Mouse (Mus musculus): ENCODE measurements around the gene Pde1c. TPM values are rescaled to one million over a fixed set of nuclear protein-coding genes. Genes with fewer than 3 reads are reported as not detected.

Gene Pde1c
- polyA plus RNA-seq, 1 experiment, result 10.7 TPM

DNA sequence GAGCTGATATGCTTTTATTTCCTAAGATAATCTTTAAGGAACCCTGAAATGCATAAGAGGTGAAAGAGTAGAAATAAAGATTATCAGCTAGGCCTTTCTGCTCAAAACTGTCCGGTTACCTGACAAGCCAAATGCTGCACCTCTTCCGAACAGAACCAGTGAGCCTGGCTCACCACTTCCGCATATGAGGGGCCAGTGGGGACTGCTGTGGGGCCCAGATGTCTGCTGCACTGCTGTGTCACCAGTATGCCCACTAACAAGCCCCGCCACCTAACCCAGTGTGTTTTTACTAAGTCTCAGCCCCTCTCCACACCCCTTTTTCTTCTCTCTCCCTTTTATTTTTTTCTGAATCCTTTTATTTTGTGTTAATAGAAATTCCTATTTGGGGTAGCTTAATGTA lies 17.9 kb downstream of the Pde1c start:
- TF ChIP-seq CTCF (IDR thresholded peaks at IDR 0.05; ENCODE audit: borderline replicate concordance, extremely low read depth, insufficient read depth, insufficient read length) (no peak), POLR2A (IDR thresholded peaks at IDR 0.05; ENCODE audit: borderline replicate concordance, extremely low read depth, insufficient read depth, insufficient read length, poor library complexity, severe bottlenecking) (no peak)
- no peak for DNase-seq (ENCODE audit: low read depth)

DNA sequence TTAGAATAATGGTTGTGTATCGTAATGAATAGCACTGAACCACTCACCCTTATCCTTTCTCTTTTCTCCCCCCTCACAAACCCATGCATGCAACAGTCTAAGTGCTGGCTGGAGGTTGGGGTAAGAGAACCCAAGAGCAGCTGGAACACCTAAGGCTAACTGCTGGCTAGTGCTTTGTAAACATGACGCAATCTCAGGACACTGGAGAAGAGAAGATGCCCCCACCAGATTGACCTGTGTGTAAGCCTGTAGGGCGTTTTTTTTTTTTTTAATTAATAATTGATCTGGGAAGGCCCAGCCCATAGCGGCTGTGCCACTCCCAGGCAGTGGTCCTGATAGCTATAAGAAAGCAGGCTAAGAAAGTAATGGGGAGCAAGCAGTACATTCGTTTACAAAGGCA lies 28.7 kb downstream of the Pde1c start:
- no peak for DNase-seq (ENCODE audit: low read depth)
- no peak for TF ChIP-seq CTCF (IDR thresholded peaks at IDR 0.05; ENCODE audit: borderline replicate concordance, extremely low read depth, insufficient read depth, insufficient read length)
- no peak for TF ChIP-seq POLR2A (IDR thresholded peaks at IDR 0.05; ENCODE audit: borderline replicate concordance, extremely low read depth, insufficient read depth, insufficient read length, poor library complexity, severe bottlenecking)

DNA sequence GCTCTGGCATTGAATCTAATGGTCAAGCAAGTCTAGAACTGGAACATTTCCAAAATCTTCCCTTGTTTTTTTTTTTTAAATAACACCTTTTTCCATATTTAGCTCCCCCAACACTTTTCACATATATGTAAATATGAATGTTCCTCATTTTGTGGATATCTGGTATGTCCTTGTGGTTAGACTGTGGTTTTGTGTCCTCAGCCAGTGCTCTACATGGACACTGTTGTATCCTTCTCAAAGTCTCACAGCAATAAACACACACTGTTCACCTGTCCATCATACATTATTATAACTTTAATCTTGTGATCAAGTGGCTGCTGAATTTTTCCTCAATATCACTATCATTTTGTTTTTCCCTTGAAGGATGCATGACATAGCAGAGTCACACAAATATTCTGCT lies 34.2 kb downstream of the Pde1c start:
- no peak for TF ChIP-seq CTCF (IDR thresholded peaks at IDR 0.05; ENCODE audit: borderline replicate concordance, extremely low read depth, insufficient read depth, insufficient read length)
- no peak for TF ChIP-seq POLR2A (IDR thresholded peaks at IDR 0.05; ENCODE audit: borderline replicate concordance, extremely low read depth, insufficient read depth, insufficient read length, poor library complexity, severe bottlenecking)
- DNase-seq (ENCODE audit: low read depth), result no peak

DNA sequence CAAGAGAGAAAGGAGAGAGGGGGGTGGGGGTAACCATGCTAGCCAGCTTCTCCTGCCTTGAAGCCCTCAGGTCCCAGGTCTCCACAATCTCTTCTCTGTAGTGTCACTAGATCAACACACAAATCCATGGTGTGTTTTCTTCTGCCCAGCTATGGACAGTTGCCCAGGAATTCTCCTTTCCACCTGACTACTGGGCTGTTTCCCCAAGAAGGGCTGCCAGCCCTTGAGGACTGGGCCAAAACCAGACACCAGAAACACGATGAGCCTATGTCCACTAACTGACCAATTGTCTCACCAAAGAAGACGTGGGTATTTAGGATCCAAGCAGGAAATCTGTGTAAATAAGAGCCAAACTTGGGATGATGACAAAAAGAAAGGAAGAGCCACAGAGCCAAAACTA lies 36.6 kb downstream of the Pde1c start:
- DNase-seq (ENCODE audit: low read depth), result no peak
- no peak for TF ChIP-seq CTCF (IDR thresholded peaks at IDR 0.05; ENCODE audit: borderline replicate concordance, extremely low read depth, insufficient read depth, insufficient read length)
- no peak for TF ChIP-seq POLR2A (IDR thresholded peaks at IDR 0.05; ENCODE audit: borderline replicate concordance, extremely low read depth, insufficient read depth, insufficient read length, poor library complexity, severe bottlenecking)

DNA sequence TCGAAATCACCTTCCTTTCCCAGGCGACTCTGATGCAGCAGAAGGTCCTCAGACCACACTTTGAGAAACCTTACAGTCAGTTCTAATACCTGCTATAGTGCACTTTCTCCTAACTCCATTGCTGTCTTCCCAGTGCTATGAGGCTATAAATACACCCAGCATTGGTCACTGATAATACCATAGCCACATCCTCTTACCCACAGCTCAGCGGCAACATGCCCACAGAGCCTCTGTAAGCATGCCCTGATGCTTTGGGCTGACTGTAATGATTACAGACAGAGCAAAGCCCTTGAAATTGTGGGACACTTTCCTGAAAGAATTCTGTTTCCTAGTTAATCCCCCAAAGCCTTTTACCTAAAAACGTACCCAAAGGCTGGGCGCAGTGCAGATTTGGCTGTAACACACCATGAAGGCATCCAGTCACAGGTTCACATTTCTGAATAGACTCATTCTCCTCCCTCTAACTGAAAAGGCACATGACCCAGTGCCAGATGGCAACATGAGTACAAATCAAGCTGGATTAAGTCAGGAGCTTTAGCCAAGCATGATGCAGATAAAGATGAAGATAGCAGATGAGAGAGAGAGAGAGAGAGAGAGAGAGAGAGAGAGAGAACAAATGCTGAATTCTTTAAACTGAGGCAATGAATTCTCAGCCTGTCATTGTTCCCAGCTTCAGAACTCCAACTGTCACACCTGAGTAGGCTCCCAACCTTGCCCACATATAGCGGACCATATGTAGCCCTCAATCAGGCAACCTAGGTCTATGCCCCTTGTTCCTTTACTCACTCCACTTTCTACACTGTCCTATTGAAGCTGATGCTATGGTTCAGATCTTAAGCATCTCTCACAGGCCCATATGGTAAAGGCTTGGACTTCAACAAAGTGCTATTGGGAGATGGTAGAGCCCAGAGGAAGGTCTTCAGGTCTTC lies 44.7 kb downstream of the Pde1c start:
- DNase-seq (ENCODE audit: low read depth), result peak; percentile 55
- no peak for TF ChIP-seq POLR2A (IDR thresholded peaks at IDR 0.05; ENCODE audit: borderline replicate concordance, extremely low read depth, insufficient read depth, insufficient read length, poor library complexity, severe bottlenecking)
- no peak for TF ChIP-seq CTCF (IDR thresholded peaks at IDR 0.05; ENCODE audit: borderline replicate concordance, extremely low read depth, insufficient read depth, insufficient read length)

DNA sequence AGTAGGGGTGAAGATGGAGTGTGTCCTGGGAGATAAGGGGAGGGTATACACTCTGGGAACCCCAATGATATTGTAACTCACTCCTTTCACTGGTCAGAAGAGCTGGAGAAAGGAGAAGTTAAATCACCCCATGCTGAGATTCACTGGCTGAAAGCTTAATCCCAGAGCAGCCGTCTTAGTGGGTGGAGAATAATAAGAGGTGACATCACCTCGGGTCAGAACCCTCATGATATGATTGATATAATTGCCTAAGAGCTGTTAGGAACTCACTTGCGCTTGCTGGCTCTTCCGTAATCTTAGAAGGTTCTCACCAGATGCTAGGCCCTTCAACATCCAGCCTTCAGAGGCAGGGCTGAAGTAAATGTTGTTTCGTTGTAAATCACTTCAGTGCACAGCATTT lies 79.7 kb downstream of the Pde1c start:
- TF ChIP-seq POLR2A (IDR thresholded peaks at IDR 0.05; ENCODE audit: borderline replicate concordance, extremely low read depth, insufficient read depth, insufficient read length, poor library complexity, severe bottlenecking), result no peak
- no peak for TF ChIP-seq CTCF (IDR thresholded peaks at IDR 0.05; ENCODE audit: borderline replicate concordance, extremely low read depth, insufficient read depth, insufficient read length)
- no peak for DNase-seq (ENCODE audit: low read depth)

DNA sequence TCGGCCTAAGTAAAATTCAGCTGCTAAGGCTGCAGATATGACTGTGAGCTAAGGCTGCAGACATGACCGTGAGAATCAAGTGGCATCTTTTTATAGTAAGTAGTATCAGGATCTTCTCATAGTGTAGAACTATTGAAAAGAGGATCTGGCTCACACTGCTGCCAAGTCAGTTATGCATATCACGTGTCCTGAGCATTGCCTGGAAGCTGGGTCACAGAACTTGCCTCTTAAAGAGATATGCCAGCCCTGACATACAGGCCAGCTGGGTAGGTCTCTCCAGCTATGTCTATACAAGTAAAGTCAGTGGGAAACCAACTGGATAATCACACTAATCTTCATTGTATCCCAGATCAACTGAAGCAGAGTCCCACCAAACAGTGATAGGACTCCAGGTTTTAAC lies 83.8 kb downstream of the Pde1c start:
- TF ChIP-seq CTCF (IDR thresholded peaks at IDR 0.05; ENCODE audit: borderline replicate concordance, extremely low read depth, insufficient read depth, insufficient read length), result no peak
- TF ChIP-seq POLR2A (IDR thresholded peaks at IDR 0.05; ENCODE audit: borderline replicate concordance, extremely low read depth, insufficient read depth, insufficient read length, poor library complexity, severe bottlenecking), result no peak

DNA sequence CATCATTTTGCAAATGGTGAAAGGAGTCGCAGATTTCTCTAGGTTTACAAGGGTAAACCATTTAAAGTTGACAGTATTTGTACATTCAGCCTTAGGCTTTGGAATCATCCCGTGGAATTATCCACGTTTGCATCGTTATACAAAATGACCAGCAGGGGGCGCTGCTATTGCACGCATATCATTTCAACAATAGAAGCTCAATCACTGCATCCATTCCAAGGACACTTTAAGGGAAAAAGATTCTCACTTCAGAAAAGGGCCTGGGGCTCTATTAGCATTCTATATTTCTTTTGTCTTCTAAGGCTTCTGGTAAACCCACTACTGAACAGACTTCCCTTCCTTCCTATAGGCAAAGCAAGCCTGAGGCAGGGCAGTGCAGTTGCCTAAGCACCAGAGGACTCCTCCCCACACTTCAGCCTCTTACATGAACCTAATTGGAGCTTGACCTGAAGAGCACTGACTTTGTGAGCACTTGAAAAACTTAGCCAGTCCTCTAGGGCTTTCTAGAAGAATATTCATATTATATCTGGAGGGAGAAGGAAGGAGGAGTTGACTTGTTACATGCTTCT lies 87.9 kb downstream of the Pde1c start:
- DNase-seq (ENCODE audit: low read depth), result peak; percentile 81
- TF ChIP-seq POLR2A (IDR thresholded peaks at IDR 0.05; ENCODE audit: borderline replicate concordance, extremely low read depth, insufficient read depth, insufficient read length, poor library complexity, severe bottlenecking) (no peak), CTCF (IDR thresholded peaks at IDR 0.05; ENCODE audit: borderline replicate concordance, extremely low read depth, insufficient read depth, insufficient read length) (peak; percentile 78; the same call in 1 of the 2 replicates)

More for the DNA sequence above, 83.8 kb downstream of the Pde1c start:
- DNase-seq (ENCODE audit: low read depth), result no peak

DNA sequence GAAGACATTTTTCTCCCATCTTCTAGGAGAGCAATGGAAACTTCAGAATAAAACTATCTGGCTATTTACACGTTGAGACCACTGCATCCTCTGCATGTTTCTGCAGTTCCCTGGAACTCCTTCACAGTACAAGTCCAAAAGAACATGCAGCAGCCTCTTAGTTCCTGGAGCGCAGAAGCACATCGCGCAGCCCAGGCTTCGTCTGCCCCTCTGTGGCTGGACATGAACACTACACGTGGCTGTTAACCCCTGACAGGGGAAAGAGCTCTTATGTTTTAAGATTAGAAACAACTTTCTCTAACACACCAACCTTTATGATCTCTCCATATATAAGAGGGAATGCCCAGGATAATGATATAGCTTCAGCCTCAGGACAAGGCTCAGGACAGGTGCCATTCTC lies 92.3 kb downstream of the Pde1c start:
- DNase-seq (ENCODE audit: low read depth), result peak; percentile 78
- TF ChIP-seq POLR2A (IDR thresholded peaks at IDR 0.05; ENCODE audit: borderline replicate concordance, extremely low read depth, insufficient read depth, insufficient read length, poor library complexity, severe bottlenecking) (no peak), CTCF (IDR thresholded peaks at IDR 0.05; ENCODE audit: borderline replicate concordance, extremely low read depth, insufficient read depth, insufficient read length) (peak; percentile 80)

DNA sequence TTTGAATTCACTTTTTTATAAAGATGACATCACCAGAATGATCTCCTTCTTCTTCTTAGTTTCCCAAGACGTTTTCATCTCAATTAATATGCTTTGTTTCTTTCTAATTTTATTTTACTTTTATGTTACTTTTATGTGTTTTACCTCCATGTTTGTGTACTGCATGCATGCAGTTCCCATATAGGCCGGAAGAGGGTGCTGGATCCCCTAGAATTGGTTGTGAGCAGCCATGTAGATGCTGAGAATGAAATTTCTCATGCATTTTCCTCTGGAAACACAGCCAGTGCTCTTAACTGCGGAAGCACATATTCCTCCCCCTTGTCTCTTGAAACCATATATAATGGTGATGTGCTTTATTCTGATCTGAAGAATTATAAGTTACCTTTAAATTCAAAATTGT lies 110.8 kb downstream of the Pde1c start:
- TF ChIP-seq POLR2A (IDR thresholded peaks at IDR 0.05; ENCODE audit: borderline replicate concordance, extremely low read depth, insufficient read depth, insufficient read length, poor library complexity, severe bottlenecking), result no peak
- TF ChIP-seq CTCF (IDR thresholded peaks at IDR 0.05; ENCODE audit: borderline replicate concordance, extremely low read depth, insufficient read depth, insufficient read length), result peak; percentile 40; the same call in 1 of the 2 replicates
- DNase-seq (ENCODE audit: low read depth), result no peak

DNA sequence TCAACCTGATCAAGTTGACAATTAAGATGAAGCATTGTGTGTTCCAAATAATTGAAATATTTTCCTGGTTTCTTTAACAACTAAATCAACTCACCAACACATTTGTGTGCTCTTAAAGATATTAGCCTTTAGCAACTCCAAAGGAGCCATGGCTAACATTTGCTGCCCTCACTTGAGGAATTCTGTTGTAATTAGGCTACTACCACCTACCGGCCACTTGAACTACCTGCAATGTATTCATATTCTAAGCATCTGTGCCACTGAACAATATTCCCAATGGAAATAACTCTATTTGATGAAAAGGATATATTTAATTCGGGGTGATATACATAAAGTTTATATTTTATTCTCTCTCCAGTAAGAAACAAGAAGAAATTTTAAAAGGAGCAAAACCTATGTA lies 121.0 kb downstream of the Pde1c start:
- DNase-seq (ENCODE audit: low read depth), result peak; percentile 64
- no peak for TF ChIP-seq POLR2A (IDR thresholded peaks at IDR 0.05; ENCODE audit: borderline replicate concordance, extremely low read depth, insufficient read depth, insufficient read length, poor library complexity, severe bottlenecking)
- peak; percentile 26; the same call in 1 of the 2 replicates for TF ChIP-seq CTCF (IDR thresholded peaks at IDR 0.05; ENCODE audit: borderline replicate concordance, extremely low read depth, insufficient read depth, insufficient read length)

All from brain, embryonic 14.5 days (tissue).